Mouse (Mus musculus) MEL (cell line): Measurements from ENCODE around the gene Ggta1.

ENCODE experiments used
- MXI1 ChIP-seq: IDR thresholded peaks from 2 replicates; pipeline ENCODE4 v1.6.1; 2011; ENCODE audit warnings: mild to moderate bottlenecking, low read depth, low read length, improper control_type of control experiment
- TBP ChIP-seq: IDR thresholded peaks from 2 replicates; pipeline ENCODE4 v1.8.0; 2011; ENCODE audit warnings: low read depth, low read length, improper control_type of control experiment

- TF ChIP-seq MXI1 (no peak), TBP (no peak)
Observed at GRCm38 (mm10) chr2:35483402-35483801, 20.4 kb upstream of the Ggta1 start.
